Mouse (Mus musculus) hindbrain, embryonic 12.5 days (tissue): ENCODE measurements around the gene Alg3. TPM values are rescaled to one million over a fixed set of nuclear protein-coding genes. Genes with fewer than 3 reads are reported as not detected.

Experiments
- ATAC-seq: fragments of 200-750 bp; cut with Nextera tagmentation; 2 replicates; pipeline ENCODE4 v1.8.0; 2017; ENCODE audit warnings: moderate TSS enrichment; ENCODE audit not compliant: low FRiP score
- H3K27ac ChIP-seq: fragments of 300-500 bp; sonication (generic); 2 replicates; pipeline ENCODE4 v1.5.1; 2016; ENCODE audit warnings: mild to moderate bottlenecking
- H3K27me3 ChIP-seq: fragments of 300-500 bp; sonication (generic); 2 replicates; pipeline ENCODE4 v1.6.1; 2016; ENCODE audit warnings: mild to moderate bottlenecking
- H3K36me3 ChIP-seq: fragments of 300-500 bp; sonication (generic); 2 replicates; pipeline ENCODE4 v1.6.1; 2016; ENCODE audit warnings: mild to moderate bottlenecking
- H3K4me1 ChIP-seq: fragments of 300-500 bp; sonication (generic); 2 replicates; pipeline ENCODE4 v1.6.1; 2016
- H3K4me2 ChIP-seq: fragments of 300-500 bp; sonication (generic); replicated peaks from 2 replicates; pipeline ENCODE4 v1.6.1; 2016; ENCODE audit warnings: mild to moderate bottlenecking
- H3K4me3 ChIP-seq: fragments of 300-500 bp; sonication (generic); 2 replicates; pipeline ENCODE4 v1.5.1; 2016; ENCODE audit warnings: mild to moderate bottlenecking
- H3K9ac ChIP-seq: fragments of 300-500 bp; sonication (generic); 2 replicates; pipeline ENCODE4 v1.6.1; 2016; ENCODE audit warnings: mild to moderate bottlenecking, moderate library complexity
- H3K9me3 ChIP-seq: fragments of 300-500 bp; sonication (generic); replicated peaks from 2 replicates; pipeline ENCODE4 v1.6.1; 2016; ENCODE audit warnings: mild to moderate bottlenecking
- whole genome bisulfite sequencing: fragments of 180-500 bp; shearing (Covaris S2); methylation state at CpG from one replicate; pipeline ENCODE4 v1.1.7; 2016; 5-methylcytosine and 5-hydroxymethylcytosine counted together
- polyA plus RNA-seq: library from polyadenylated mRNA; unstranded; fragments of >200 nt; fragmentation: Nextera tagmentation; extraction: Ambion mirVana; gene quantifications from 2 replicates; pipeline ENCODE4 v1.2.1, GENCODE M21; 2016

Gene Alg3
- polyA plus RNA-seq, 1 experiment from 2014 or later, result 40.0 TPM

DNA sequence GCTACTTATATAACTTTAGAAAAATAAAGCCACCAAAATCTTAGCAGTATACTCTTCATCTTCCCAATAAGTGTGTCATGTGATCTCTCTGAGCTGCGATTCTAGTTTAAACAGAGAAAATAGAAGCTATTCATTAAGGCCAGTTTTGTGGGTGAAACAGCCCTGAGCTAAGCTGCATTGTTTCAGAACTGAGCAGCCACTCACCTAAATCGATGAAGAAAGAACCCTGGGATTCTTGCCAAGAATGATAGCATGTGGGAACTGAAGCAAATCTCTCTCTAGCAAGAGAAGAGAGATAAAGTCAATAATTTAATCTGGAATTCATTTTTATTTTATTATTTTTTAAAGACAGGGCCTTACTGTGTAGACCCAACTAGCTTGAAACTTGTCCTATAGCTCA, 11.7 kb upstream of the Alg3 start:
- Histone ChIP-seq H3K4me3 (no peak overlapping the region), H3K27me3 (peaks cover 14% of the 10 kb centered on the region), H3K9ac (no peak overlapping the region), H3K9me3 (no peaks in the 10 kb centered on the region), H3K36me3 (no peaks in the 10 kb centered on the region), H3K4me1 (peaks cover 25% of the 10 kb centered on the region), H3K4me2 (0 out of 2 replicates have a peak overlapping the region, but pooled peaks have one; percentile 95), H3K27ac (no peak overlapping the region)
- WGBS, result 60% methylated on average over 2 of the region's 2 CpGs
- ATAC-seq, result no peak

DNA sequence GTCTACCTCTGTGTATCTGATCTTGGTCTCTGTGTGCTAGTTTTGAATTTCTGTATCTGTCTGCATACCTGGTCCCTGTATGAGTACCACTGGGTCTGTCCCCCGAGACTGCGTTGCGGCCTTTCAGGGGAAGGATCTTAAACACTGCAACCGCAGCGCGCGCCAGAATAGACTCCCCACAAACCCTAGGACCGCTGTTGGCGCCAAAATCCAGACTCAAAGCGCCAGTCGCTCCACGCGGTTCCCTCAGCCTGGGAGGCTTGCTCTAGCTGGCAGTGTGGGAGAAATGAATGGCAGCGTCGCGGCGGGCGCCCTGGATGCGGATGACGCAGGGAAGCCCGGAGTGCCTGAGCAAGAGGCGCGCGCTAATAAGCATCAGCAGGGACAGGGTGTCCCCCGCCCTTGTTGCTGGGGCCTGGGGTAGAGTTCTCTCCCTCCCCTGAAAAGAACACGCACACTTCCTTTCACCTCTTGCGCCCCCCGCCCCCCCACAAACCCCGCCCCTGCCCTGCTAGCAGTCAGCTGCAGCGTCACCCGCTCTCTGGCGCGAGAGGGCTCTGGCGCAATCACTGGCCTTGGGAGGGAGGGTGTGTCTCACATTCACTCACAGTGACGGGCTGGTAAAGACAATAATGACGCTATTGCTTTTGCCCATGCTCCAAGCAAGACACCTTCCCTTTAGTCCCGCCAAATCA, 10.6 kb upstream of the Alg3 start:
- ATAC-seq, result peak; percentile 47
- Histone ChIP-seq H3K4me1 (peaks cover 25% of the 10 kb centered on the region), H3K27me3 (peaks cover 14% of the 10 kb centered on the region), H3K27ac (peak overlapping the region; percentile 93), H3K4me3 (peak overlapping the region; percentile 82), H3K9ac (peak overlapping the region; percentile 89), H3K4me2 (peak overlapping the region; percentile 95), H3K36me3 (no peaks in the 10 kb centered on the region), H3K9me3 (no peaks in the 10 kb centered on the region)
- under 1% methylated on average over 36 of the region's 37 CpGs for WGBS

DNA sequence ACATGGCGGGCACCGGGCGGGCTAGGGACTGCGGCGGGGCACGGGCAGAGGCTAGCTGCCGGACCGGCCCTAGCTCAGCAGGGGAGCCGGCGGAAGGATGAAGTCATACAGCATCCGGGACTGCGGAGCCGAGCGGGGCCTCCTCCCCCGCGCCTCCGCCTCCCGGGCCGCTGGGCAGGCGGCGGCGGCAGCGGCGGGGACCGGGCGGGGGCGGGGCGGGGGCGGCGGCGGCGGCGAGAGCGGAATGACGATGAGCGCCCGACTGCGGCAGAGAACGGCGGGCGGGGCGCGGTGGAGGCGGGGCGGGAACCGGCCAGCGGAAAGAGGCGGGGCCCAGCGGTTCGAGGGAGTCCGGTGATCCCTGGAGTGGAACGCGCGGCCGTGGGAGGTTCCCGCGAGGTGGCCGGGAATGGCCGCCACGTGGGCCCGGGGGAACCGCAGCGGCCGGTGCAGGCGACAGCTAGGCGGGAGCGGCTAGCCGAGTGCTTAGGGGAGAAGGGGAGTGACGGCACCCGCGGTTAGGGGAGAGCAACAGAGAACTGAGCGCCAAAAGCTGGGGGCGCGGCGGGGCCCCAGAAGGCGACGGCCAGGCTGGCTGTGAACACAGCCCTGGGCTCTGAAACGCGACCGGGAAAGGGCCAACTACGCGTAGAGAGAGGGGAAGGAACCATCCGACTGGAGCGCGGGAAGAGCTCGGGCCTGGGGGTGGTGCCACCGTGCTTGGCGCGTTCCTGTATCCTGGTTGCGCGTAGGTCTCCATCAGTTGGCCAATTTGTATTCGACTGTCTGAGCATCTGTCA, 9.9 kb upstream of the Alg3 start, which contains the start of gene Camk2n2:
TSS of gene Camk2n2 (minus strand) at position 97 of the 800 bp plus-strand sequence.
- peak within 1 kb of the TSS; percentile 89 for H3K9ac ChIP-seq
- peak within 1 kb of the TSS; percentile 93 for H3K27ac ChIP-seq
- 1% methylated on average over 74 of the region's 92 CpGs for WGBS

DNA sequence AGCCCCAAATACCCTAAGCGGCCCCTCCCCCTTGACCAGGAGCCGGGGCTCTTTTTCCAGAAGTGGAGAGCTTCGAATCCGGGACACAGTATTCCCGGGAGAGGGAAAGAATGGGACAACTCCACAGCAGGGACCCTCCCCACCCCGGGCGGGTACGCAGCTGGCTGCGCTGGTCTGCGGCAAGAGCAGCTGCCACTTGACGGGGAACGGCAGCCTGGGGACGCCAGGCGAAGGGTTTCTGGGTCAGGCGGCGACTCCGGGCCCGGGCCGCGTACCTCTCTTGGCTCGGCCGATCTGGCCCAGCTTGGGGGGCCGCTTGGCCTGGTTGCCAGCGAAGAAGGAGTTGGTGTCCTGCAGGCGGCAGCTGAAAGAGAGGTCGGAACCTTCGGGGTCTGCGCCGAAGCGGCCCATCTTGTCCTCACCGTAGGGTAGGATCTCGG, 9.2 kb upstream of the Alg3 start:
- Histone ChIP-seq H3K4me3 (peak overlapping the region; percentile 82), H3K27me3 (peaks cover 10% of the 10 kb centered on the region), H3K9ac (peak overlapping the region; percentile 89), H3K27ac (peak overlapping the region; percentile 93), H3K4me2 (peak overlapping the region; percentile 95), H3K4me1 (peaks cover 25% of the 10 kb centered on the region), H3K36me3 (no peaks in the 10 kb centered on the region), H3K9me3 (no peaks in the 10 kb centered on the region)
- under 1% methylated on average over 32 of the region's 32 CpGs for WGBS
- peak; percentile 32 for ATAC-seq

More for the DNA sequence above, 9.9 kb upstream of the Alg3 start, which contains the start of gene Camk2n2:
- Histone ChIP-seq H3K36me3 (no peaks in the 10 kb centered on the region), H3K9me3 (no peaks in the 10 kb centered on the region), H3K4me2 (peak within 1 kb of the TSS; percentile 95), H3K4me1 (peaks cover 25% of the 10 kb centered on the region), H3K4me3 (peak within 1 kb of the TSS; percentile 82), H3K27me3 (peaks cover 11% of the 10 kb centered on the region)
- ATAC-seq, result peak; percentile 51

DNA sequence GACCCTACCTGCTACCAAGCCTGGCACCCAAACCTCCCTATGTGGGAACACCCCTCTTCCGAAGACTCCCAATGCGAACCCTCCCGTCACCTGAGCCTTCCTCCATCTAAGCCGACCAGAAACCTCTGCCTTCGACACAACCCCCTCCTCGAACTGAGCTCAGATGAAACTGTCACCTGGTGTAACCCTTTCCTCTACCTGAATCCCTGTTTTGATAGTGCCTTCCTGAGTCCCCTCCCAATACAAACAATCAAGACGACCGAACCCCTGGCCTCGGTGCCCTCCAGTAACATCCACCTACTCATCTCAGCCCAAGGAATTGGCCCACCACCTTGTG, 8.8 kb upstream of the Alg3 start:
- H3K4me2 ChIP-seq, result peak overlapping the region; percentile 95
- H3K27me3 ChIP-seq, result peaks cover 10% of the 10 kb centered on the region
- no peaks in the 10 kb centered on the region for H3K9me3 ChIP-seq
- H3K4me1 ChIP-seq, result peaks cover 25% of the 10 kb centered on the region
- H3K4me3 ChIP-seq, result peak overlapping the region; percentile 82
- 1% methylated on average over 9 of the region's 9 CpGs for WGBS
- peak overlapping the region; percentile 89 for H3K9ac ChIP-seq
- peak; percentile 24 for ATAC-seq
- H3K27ac ChIP-seq, result peak overlapping the region; percentile 93
- H3K36me3 ChIP-seq, result no peaks in the 10 kb centered on the region

DNA sequence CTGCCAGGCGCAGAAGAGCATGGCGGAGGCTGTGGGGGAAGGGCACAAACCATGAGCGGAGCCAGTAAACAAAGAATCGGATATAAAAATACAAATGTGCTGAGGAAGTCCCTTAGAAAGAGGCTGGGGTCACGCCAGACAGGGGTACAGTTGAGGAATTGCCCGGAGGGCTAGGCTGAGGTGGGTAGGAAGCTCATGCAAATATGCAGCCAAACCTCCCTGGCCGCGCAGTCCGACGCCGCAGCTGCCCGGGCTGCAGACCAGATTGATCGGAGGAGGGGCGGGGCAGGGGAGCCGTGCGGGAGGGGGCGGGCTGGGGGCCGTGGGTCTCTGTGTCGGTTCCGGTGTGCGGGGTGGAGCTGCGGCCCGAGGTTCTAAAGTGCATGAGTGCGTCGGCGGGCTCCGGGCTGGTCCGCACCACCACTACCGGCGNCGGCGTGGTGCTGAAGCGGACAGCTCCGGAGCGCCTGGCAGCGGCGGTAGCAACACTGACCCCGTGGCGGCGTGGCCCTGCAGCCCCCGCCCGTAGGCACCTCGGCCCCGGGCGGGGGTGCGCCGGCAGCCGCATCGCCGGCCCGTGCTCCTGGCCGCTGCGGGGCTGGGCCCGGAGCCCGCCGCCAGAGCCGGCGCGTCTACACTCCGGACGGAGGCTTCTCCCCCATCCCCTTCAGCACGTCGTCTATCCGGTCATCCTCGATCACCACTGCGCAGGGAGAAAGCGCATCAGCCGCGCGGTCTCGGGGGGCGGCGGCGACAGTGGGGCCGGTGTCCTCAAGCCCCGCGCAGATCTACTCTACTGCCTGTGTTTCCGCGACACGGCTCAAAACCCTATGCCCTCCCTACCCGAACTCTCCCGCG, 8.2 kb upstream of the Alg3 start:
- Histone ChIP-seq H3K9me3 (no peaks in the 10 kb centered on the region), H3K4me2 (peak overlapping the region; percentile 95), H3K27ac (peak overlapping the region; percentile 93), H3K9ac (peak overlapping the region; percentile 89), H3K4me1 (peaks cover 25% of the 10 kb centered on the region), H3K27me3 (peaks cover 10% of the 10 kb centered on the region), H3K36me3 (no peaks in the 10 kb centered on the region), H3K4me3 (peak overlapping the region; percentile 82)
- ATAC-seq, result peak; percentile 35
- WGBS, result 2% methylated on average over 71 of the region's 83 CpGs

DNA sequence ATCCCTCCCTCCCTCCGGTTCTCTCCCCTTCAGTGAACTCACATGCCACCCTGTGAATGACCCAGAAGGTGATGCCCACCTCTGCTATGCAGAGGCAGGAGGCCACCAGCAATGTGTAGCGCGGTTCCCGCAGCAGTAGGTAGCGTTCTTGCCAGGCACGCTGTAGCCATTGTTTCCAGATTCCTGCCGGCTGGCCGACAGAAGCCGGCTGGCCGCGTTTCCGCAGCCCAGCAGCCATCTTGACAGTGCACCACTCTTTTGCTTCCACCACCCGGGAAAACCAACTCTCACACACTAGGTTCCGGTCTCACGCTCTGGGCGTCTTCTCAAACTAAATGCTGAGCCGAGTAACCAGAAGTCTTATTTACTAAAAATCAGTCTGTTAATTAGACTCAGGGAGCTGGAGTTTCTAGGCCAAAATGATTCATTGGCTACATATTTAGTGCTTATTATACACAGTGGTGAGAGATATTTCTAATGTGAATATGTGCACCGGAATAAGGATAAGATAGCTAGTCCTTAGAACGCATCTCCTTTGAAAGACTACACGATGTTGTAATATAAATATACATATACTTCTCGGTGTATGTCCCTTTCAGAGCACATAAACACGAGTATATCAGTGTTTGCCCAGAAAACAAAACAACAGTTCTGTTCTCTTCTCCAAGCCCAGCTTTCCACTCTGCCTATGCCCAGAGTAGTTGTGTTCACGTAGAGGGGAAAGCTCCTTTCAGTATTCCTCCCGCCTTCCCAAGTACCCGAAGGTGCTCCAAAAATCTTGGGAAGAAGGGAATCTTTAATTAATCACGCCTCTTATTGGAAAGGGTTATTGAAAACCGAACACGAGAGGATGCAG, 806 bp downstream of the Alg3 start:
- ATAC-seq, result peak; percentile 73
- peak overlapping the region; percentile 81 for H3K4me2 ChIP-seq
- WGBS, result under 1% methylated on average over 28 of the region's 28 CpGs
- peak overlapping the region; percentile 90 for H3K27ac ChIP-seq
- no peaks in the 10 kb centered on the region for H3K27me3 ChIP-seq
- peaks cover 18% of the 10 kb centered on the region for H3K4me1 ChIP-seq
- H3K4me3 ChIP-seq, result peak overlapping the region; percentile 79
- peaks cover 28% of the 10 kb centered on the region for H3K36me3 ChIP-seq
- peak overlapping the region; percentile 90 for H3K9ac ChIP-seq
- no peaks in the 10 kb centered on the region for H3K9me3 ChIP-seq

DNA sequence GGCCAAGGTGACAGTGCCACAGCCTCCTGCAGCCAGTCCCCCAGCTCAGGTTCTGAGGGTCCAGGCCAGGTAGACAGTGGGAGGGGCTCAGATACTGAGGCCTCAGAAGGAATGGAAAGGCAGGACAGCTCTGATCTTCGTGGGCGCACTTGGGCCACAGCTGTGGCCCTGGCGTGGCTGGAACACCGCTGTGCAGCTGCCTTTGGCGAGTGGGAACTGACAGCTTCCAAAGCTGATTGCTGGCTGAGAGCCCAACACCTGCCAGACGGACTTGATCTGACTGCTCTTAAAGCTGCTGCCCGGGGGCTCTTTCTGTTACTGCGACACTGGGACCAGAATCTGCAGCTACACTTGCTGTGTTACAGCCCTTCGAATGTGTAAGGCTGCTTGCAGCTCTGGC, 6.8 kb downstream of the Alg3 start:
- Histone ChIP-seq H3K4me1 (peaks cover 10% of the 10 kb centered on the region), H3K27me3 (no peaks in the 10 kb centered on the region), H3K4me2 (no peak overlapping the region), H3K27ac (no peak overlapping the region), H3K9ac (no peak overlapping the region), H3K9me3 (no peaks in the 10 kb centered on the region), H3K36me3 (peaks cover 51% of the 10 kb centered on the region), H3K4me3 (no peak overlapping the region)
- 81% methylated on average over 9 of the region's 9 CpGs for WGBS
- no peak for ATAC-seq

DNA sequence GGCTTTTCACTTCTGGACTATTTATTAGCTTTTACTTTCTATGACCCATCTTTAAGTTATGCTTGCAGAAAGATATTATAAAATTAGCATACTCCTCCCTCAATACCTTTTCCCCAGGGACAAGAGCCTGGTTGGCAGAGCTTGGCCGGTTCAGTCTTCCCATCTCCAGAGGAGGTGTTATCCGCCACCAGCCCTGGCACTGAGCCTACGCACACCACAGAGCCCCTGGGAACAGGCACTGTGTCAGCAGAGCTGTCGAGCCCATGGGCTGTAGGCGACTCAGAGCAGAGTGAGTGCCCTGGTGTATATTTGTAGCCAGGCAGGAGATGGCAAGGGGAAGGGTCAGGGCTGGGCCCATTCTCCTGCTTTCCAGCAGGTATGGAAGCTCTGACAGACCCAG, 11.0 kb downstream of the Alg3 start:
- Histone ChIP-seq H3K9ac (no peak overlapping the region), H3K27me3 (peaks cover 6% of the 10 kb centered on the region; the same call in 1 of the 2 replicates), H3K9me3 (no peaks in the 10 kb centered on the region), H3K27ac (no peak overlapping the region), H3K36me3 (peaks cover 21% of the 10 kb centered on the region), H3K4me2 (no peak overlapping the region), H3K4me1 (no peaks in the 10 kb centered on the region), H3K4me3 (no peak overlapping the region)
- WGBS, result 78% methylated on average over 5 of the region's 5 CpGs
- no peak for ATAC-seq

DNA sequence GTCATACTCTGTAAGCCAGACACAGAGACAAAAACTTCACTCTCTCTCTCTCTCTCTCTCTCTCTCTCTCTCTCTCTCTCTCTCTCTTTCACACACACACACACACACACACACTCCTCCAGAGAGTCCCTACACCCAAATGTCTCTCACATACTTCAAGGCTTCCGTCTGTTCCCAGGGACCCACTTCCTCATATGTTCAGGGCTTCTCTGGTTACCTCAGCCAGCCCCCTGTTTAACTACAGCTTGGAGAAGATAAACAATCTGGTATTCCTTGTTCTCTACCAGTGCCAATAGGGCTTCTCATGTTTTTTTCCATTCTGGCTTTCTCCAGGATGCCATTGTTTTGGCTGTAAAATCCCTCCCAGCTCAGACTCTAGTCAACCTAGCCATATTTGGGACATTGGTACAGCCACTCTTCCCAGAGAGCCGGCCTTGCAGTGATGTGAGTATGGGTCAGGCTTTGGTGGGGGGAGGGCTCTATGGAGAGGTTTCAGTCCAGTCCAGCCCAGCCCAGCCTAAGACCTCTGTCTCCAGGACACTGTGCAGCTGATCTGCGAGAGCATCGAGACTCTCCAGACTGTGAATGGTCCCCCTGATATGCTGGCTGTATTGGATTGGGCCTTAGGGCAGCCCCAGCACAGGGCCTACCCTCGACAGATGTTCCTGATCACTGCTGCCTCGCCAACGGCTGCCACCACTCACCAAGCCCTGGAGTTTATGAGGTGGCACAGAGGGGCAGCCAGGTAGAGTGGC, 14.7 kb downstream of the Alg3 start:
- WGBS, result 74% methylated on average over 7 of the region's 7 CpGs
- H3K9ac ChIP-seq, result no peak overlapping the region
- peaks cover 37% of the 10 kb centered on the region for H3K27me3 ChIP-seq
- H3K4me3 ChIP-seq, result no peak overlapping the region
- no peak overlapping the region for H3K27ac ChIP-seq
- H3K4me1 ChIP-seq, result no peaks in the 10 kb centered on the region
- ATAC-seq, result no peak
- no peak overlapping the region for H3K4me2 ChIP-seq
- H3K9me3 ChIP-seq, result no peaks in the 10 kb centered on the region
- no peaks in the 10 kb centered on the region for H3K36me3 ChIP-seq

DNA sequence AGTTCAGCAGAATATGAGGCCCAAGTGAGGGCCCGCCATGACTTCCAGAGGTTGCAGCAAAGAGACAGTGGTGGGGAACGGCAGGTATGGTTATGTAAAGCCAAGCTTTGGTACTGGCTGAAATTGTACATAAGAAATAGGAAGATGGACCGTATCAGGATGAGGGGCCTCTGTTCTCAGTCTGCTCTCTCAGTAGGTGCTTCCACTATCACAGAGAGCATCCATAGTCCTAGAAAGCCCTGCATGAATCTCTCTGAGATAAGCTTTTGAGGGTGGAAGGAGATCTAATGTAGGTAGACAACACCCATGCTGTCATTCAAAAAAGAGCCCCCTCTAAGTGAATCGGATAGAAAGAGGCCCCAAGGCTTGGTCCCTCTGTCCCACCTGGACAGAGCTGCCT, 15.8 kb downstream of the Alg3 start:
- H3K9me3 ChIP-seq, result no peaks in the 10 kb centered on the region
- ATAC-seq, result no peak
- no peak overlapping the region for H3K27ac ChIP-seq
- H3K36me3 ChIP-seq, result no peaks in the 10 kb centered on the region
- H3K4me3 ChIP-seq, result no peak overlapping the region
- H3K9ac ChIP-seq, result no peak overlapping the region
- no peak overlapping the region for H3K4me2 ChIP-seq
- peaks cover 49% of the 10 kb centered on the region for H3K27me3 ChIP-seq
- 88% methylated on average over 4 of the region's 4 CpGs for WGBS
- H3K4me1 ChIP-seq, result peaks cover 9% of the 10 kb centered on the region
